Mouse (Mus musculus) megakaryocyte, adult 5-6 weeks (primary cell): ENCODE measurements around the gene Olfr1290. TPM values are rescaled to one million over a fixed set of nuclear protein-coding genes. Genes with fewer than 3 reads are reported as not detected.

ENCODE experiments used
- ATAC-seq: 2 replicates; pipeline ENCODE4 v1.8.0; 2016; ENCODE audit warnings: mild to moderate bottlenecking, inconsistent platforms; ENCODE audit not compliant: poor library complexity, severe bottlenecking
- total RNA-seq, 2 experiments: library from RNA; stranded (forward) in 1 of 2; stranded (reverse) in 1 of 2; fragments of 153-499, 151-499 nt in 1 of 2; fragments of 221-1000, 200-1000 nt in 1 of 2; gene quantifications; 2 replicates each; pipeline versions ENCODE4 v1.2.3 to v1.2.4; 2015 to 2017

The Olfr1290 gene
- total RNA-seq (2015) (not detected in 2 replicates), total RNA-seq (2017) (not detected in 2 replicates)

- no peak for ATAC-seq
Observed at GRCm38 (mm10) chr2:111493729-111494128, at the start of gene Olfr1290. Olfr1290 (minus strand) TSS chr2:111493829.

GRCm38 (mm10) chr2:111540191-111540590 lies 46.6 kb upstream of the Olfr1290 start, which contains the start of gene Olfr1294:
Olfr1294 (minus strand) TSS chr2:111540291.
- no peak for ATAC-seq

- no peak for ATAC-seq
Observed at GRCm38 (mm10) chr2:111524903-111525302, 31.3 kb upstream of the Olfr1290 start, which contains the start of gene Olfr1293-ps. Olfr1293-ps (plus strand) TSS chr2:111525203.

GRCm38 (mm10) chr2:111517451-111517850 lies 23.8 kb upstream of the Olfr1290 start:
- no peak for ATAC-seq

- no peak for ATAC-seq
Observed at GRCm38 (mm10) chr2:111496880-111497279, 3.3 kb upstream of the Olfr1290 start, which contains the start of gene Olfr1291-ps1. Olfr1291-ps1 (plus strand) TSS chr2:111497180.

GRCm38 (mm10) chr2:111480519-111480918 lies 13.1 kb downstream of the Olfr1290 start, which contains the start of gene Olfr1289:
Olfr1289 (plus strand) TSS chr2:111480819.
- ATAC-seq = no peak

GRCm38 (mm10) chr2:111473801-111474200 lies 19.8 kb downstream of the Olfr1290 start, which contains the start of gene Olfr1288:
Olfr1288 (plus strand) TSS chr2:111474101.
- no peak for ATAC-seq

GRCm38 (mm10) chr2:111448842-111449241 lies 44.8 kb downstream of the Olfr1290 start, which contains the start of gene Olfr1287:
Olfr1287 (plus strand) TSS chr2:111449142.
- ATAC-seq = no peak

Other genes starting within 250 kb of the Olfr1290 start
- not detected in 2 replicates for gene Olfr1276, start 239.3 kb downstream of the Olfr1290 start, total RNA-seq (2015)
- not detected in 2 replicates for gene Olfr1276, start 239.3 kb downstream of the Olfr1290 start, total RNA-seq (2017)
- not detected in 2 replicates for gene Olfr1277, start 219.7 kb downstream of the Olfr1290 start, total RNA-seq (2015)
- not detected in 2 replicates for gene Olfr1277, start 219.7 kb downstream of the Olfr1290 start, total RNA-seq (2017)
- gene Olfr1278, start 203.7 kb downstream of the Olfr1290 start, total RNA-seq (2015) = not detected in 2 replicates
- gene Olfr1278, start 203.7 kb downstream of the Olfr1290 start, total RNA-seq (2017) = not detected in 2 replicates
- gene Olfr1279, start 193.2 kb downstream of the Olfr1290 start, total RNA-seq (2015) = not detected in 2 replicates
- gene Olfr1279, start 193.2 kb downstream of the Olfr1290 start, total RNA-seq (2017) = not detected in 2 replicates
- not detected in 2 replicates for gene Olfr1280, start 179.8 kb downstream of the Olfr1290 start, total RNA-seq (2015)
- not detected in 2 replicates for gene Olfr1280, start 179.8 kb downstream of the Olfr1290 start, total RNA-seq (2017)
- not detected in 2 replicates for gene Olfr1281, start 167.3 kb downstream of the Olfr1290 start, total RNA-seq (2015)
- gene Olfr1281, start 167.3 kb downstream of the Olfr1290 start, total RNA-seq (2017) = not detected in 2 replicates
- gene Olfr1282, start 157.8 kb downstream of the Olfr1290 start, total RNA-seq (2015) = not detected in 2 replicates
- not detected in 2 replicates for gene Olfr1282, start 157.8 kb downstream of the Olfr1290 start, total RNA-seq (2017)
- gene Olfr1283, start 127.0 kb downstream of the Olfr1290 start, total RNA-seq (2015) = not detected in 2 replicates
- not detected in 2 replicates for gene Olfr1283, start 127.0 kb downstream of the Olfr1290 start, total RNA-seq (2017)
- not detected in 2 replicates for gene Olfr1284, start 118.3 kb downstream of the Olfr1290 start, total RNA-seq (2015)
- not detected in 2 replicates for gene Olfr1284, start 118.3 kb downstream of the Olfr1290 start, total RNA-seq (2017)
- not detected in 2 replicates for gene Olfr1286, start 70.7 kb downstream of the Olfr1290 start, total RNA-seq (2015)
- 0.18 TPM in 1 of 2 replicates, not detected in the other for gene Olfr1286, start 70.7 kb downstream of the Olfr1290 start, total RNA-seq (2017)
- gene Olfr1287, start 44.7 kb downstream of the Olfr1290 start, total RNA-seq (2015) = not detected in 2 replicates
- not detected in 2 replicates for gene Olfr1287, start 44.7 kb downstream of the Olfr1290 start, total RNA-seq (2017)
- not detected in 2 replicates for gene Olfr1288, start 19.7 kb downstream of the Olfr1290 start, total RNA-seq (2015)
- gene Olfr1288, start 19.7 kb downstream of the Olfr1290 start, total RNA-seq (2017) = not detected in 2 replicates
- not detected in 2 replicates for gene Olfr1289, start 13.0 kb downstream of the Olfr1290 start, total RNA-seq (2015)
- gene Olfr1289, start 13.0 kb downstream of the Olfr1290 start, total RNA-seq (2017) = not detected in 2 replicates
- not detected in 2 replicates for gene Olfr1291-ps1, start 3.4 kb upstream of the Olfr1290 start, total RNA-seq (2015)
- gene Olfr1291-ps1, start 3.4 kb upstream of the Olfr1290 start, total RNA-seq (2017) = not detected in 2 replicates
- not detected in 2 replicates for gene Olfr1293-ps, start 31.4 kb upstream of the Olfr1290 start, total RNA-seq (2015)
- not detected in 2 replicates for gene Olfr1293-ps, start 31.4 kb upstream of the Olfr1290 start, total RNA-seq (2017)
- gene Olfr1294, start 46.5 kb upstream of the Olfr1290 start, total RNA-seq (2015) = not detected in 2 replicates
- not detected in 2 replicates for gene Olfr1294, start 46.5 kb upstream of the Olfr1290 start, total RNA-seq (2017)
- gene Olfr1295, start 75.9 kb upstream of the Olfr1290 start, total RNA-seq (2015) = not detected in 2 replicates
- gene Olfr1295, start 75.9 kb upstream of the Olfr1290 start, total RNA-seq (2017) = not detected in 2 replicates
- gene Olfr1297, start 132.7 kb upstream of the Olfr1290 start, total RNA-seq (2015) = not detected in 2 replicates
- not detected in 2 replicates for gene Olfr1297, start 132.7 kb upstream of the Olfr1290 start, total RNA-seq (2017)
- not detected in 2 replicates for gene Olfr1298, start 155.4 kb upstream of the Olfr1290 start, total RNA-seq (2015)
- gene Olfr1298, start 155.4 kb upstream of the Olfr1290 start, total RNA-seq (2017) = not detected in 2 replicates
- not detected in 2 replicates for gene Olfr1299, start 167.6 kb upstream of the Olfr1290 start, total RNA-seq (2015)
- not detected in 2 replicates for gene Olfr1299, start 167.6 kb upstream of the Olfr1290 start, total RNA-seq (2017)